Mouse (Mus musculus): ENCODE data around the gene Adcy5. TPM values are rescaled to one million over a fixed set of nuclear protein-coding genes. Genes with fewer than 3 reads are reported as not detected.

Adcy5 gene
- polyA plus RNA-seq, 1 experiment from 2014 or later, result 1.8 TPM

GRCm38 (mm10) chr16:35113496-35113895, 41.2 kb upstream of the Adcy5 start:
- no peaks in the 10 kb centered on the region for H3K36me3 ChIP-seq (ENCODE audit: insufficient read depth)
- no peak for TF ChIP-seq CTCF (IDR thresholded peaks at IDR 0.05; ENCODE audit: low read depth)
- H3K27me3 ChIP-seq (ENCODE audit: insufficient read depth, low read length), result no peaks in the 10 kb centered on the region
- ATAC-seq (ENCODE audit: insufficient read depth), result no peak
- H3K4me1 ChIP-seq (ENCODE audit: insufficient read depth), result peaks cover 8% of the 10 kb centered on the region
- H3K9ac ChIP-seq, result no peak overlapping the region
- H3K9me3 ChIP-seq (ENCODE audit: low read depth, low read length), result no peaks in the 10 kb centered on the region
- DNase-seq, result no peak
- H3K4me3 ChIP-seq (ENCODE audit: low read depth, low read length), result no peak overlapping the region
- WGBS, result 80% methylated on average over 5 of the region's 5 CpGs
- H3K4me2 ChIP-seq, result no peak overlapping the region
- no peak overlapping the region for H3K27ac ChIP-seq (ENCODE audit: low read depth)

DNA sequence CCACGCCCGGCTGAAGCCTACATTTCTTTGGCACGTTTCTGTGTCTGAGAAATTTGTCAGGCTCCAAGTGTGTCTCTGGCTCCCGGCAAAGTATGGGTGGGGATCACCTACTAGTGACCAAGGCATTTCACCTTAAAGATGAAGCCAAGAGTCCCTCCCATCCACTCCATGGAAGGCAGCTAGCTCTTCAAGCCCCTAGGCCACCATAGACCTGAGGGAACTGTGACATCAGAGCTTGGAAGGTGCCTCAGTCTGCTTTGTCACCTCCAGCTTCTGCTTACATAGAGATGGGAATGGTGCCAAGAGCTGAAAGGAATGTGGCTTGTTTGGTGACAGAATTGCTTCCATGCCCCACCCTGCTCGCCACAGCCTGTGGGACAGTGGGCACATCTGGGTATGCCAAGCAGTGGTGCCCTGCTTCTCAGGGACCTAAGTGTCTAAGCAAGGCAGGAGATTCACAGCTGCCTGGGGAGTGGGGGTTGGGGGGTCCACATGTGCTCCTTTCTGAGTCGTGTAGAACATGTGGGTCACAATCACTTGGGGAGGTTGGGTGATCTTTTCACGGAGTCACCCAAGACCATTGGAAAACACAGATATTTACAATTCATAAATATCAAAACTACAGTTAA, 38.2 kb upstream of the Adcy5 start:
- Histone ChIP-seq H3K27me3 (ENCODE audit: insufficient read depth, low read length) (no peaks in the 10 kb centered on the region), H3K4me2 (no peak overlapping the region), H3K4me1 (ENCODE audit: insufficient read depth) (no peaks in the 10 kb centered on the region), H3K9me3 (ENCODE audit: low read depth, low read length) (no peaks in the 10 kb centered on the region), H3K9ac (no peak overlapping the region), H3K36me3 (ENCODE audit: insufficient read depth) (no peaks in the 10 kb centered on the region), H3K27ac (ENCODE audit: low read depth) (no peak overlapping the region), H3K4me3 (ENCODE audit: low read depth, low read length) (no peak overlapping the region)
- ATAC-seq (ENCODE audit: insufficient read depth) (peak; percentile 48), DNase-seq (peak; percentile 69)
- no peak for TF ChIP-seq CTCF (IDR thresholded peaks at IDR 0.05; ENCODE audit: low read depth)
- WGBS, result 66% methylated on average over 7 of the region's 7 CpGs

DNA sequence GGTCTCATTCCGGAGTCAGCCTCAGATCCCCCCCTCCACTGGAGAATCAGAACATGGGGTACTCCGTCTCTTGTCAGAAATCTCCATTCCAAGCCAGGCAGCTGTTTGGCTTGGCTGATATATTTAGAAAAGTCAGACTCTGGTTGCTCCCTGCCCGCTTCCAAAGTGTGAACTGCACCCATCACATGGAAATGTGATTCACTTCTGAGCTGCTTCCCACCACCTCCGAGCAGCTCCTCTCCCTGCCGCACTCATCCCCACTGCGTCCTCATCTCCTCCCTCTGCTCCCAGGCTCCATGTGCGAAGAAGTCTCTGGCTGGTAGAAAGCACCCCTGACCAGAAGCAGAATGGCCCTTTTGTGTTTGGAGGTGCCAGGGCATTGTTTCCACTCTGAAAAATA, 37.2 kb upstream of the Adcy5 start:
- no peaks in the 10 kb centered on the region for H3K4me1 ChIP-seq (ENCODE audit: insufficient read depth)
- ATAC-seq (ENCODE audit: insufficient read depth) (no peak), DNase-seq (no peak)
- no peaks in the 10 kb centered on the region for H3K36me3 ChIP-seq (ENCODE audit: insufficient read depth)
- H3K27me3 ChIP-seq (ENCODE audit: insufficient read depth, low read length), result no peaks in the 10 kb centered on the region
- no peak overlapping the region for H3K4me3 ChIP-seq (ENCODE audit: low read depth, low read length)
- H3K27ac ChIP-seq (ENCODE audit: low read depth), result no peak overlapping the region
- WGBS, result 49% methylated on average over 7 of the region's 7 CpGs
- TF ChIP-seq CTCF (IDR thresholded peaks at IDR 0.05; ENCODE audit: low read depth), result no peak
- H3K4me2 ChIP-seq, result no peak overlapping the region
- no peak overlapping the region for H3K9ac ChIP-seq
- no peaks in the 10 kb centered on the region for H3K9me3 ChIP-seq (ENCODE audit: low read depth, low read length)

DNA sequence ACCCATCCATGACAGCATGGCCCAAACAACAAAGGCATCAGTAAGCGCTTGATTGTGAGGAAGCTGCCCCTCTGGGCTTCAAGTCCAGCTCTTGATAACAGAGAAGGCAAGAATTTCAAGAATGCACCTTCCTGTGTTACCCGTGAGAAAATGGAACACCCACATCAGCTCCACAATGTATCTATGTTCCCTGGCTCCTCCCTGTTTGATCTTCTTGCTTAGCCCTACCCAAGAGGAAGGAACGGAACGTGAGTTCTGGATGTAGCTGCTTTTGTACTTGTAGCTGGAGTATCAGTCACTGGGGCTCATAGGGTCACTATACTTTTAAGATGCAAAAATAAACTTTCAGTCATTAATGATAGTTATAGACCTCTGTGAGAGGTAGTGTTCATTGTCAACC, 34.1 kb upstream of the Adcy5 start:
- Histone ChIP-seq H3K4me1 (ENCODE audit: insufficient read depth) (no peaks in the 10 kb centered on the region), H3K4me2 (no peak overlapping the region), H3K27me3 (ENCODE audit: insufficient read depth, low read length) (no peaks in the 10 kb centered on the region), H3K36me3 (ENCODE audit: insufficient read depth) (no peaks in the 10 kb centered on the region), H3K9ac (no peak overlapping the region), H3K27ac (ENCODE audit: low read depth) (no peak overlapping the region), H3K4me3 (ENCODE audit: low read depth, low read length) (no peak overlapping the region), H3K9me3 (ENCODE audit: low read depth, low read length) (no peaks in the 10 kb centered on the region)
- TF ChIP-seq CTCF (IDR thresholded peaks at IDR 0.05; ENCODE audit: low read depth), result no peak
- ATAC-seq (ENCODE audit: insufficient read depth) (no peak), DNase-seq (no peak)
- WGBS, result 48% methylated on average over 4 of the region's 4 CpGs

DNA sequence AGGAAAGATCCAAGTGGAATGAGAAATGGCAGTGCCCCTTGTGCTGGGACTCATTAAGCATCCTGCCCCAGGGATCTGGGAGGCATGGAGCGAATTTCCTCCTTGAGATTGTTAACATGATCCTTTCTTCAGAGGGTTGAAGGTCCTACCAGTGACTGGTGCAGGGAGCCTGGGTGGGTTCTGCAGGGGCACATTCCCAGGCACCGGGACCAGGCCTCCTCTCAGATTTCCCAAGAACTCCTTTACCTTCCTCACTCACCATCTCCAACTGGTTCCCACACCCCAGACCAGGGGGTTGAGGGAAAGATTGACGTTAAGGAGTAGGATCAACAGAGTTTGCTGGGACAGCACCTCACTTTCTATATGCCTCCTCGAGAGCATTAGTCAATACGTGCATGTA, 27.4 kb upstream of the Adcy5 start:
- H3K4me2 ChIP-seq, result no peak overlapping the region
- H3K9ac ChIP-seq, result no peak overlapping the region
- ATAC-seq (ENCODE audit: insufficient read depth), result no peak
- no peak for DNase-seq
- H3K27me3 ChIP-seq (ENCODE audit: insufficient read depth, low read length), result no peaks in the 10 kb centered on the region
- H3K36me3 ChIP-seq (ENCODE audit: insufficient read depth), result no peaks in the 10 kb centered on the region
- H3K4me3 ChIP-seq (ENCODE audit: low read depth, low read length), result no peak overlapping the region
- WGBS, result 84% methylated on average over 5 of the region's 5 CpGs
- no peaks in the 10 kb centered on the region for H3K9me3 ChIP-seq (ENCODE audit: low read depth, low read length)
- H3K27ac ChIP-seq (ENCODE audit: low read depth), result no peak overlapping the region
- H3K4me1 ChIP-seq (ENCODE audit: insufficient read depth), result no peaks in the 10 kb centered on the region
- no peak for TF ChIP-seq CTCF (IDR thresholded peaks at IDR 0.05; ENCODE audit: low read depth)

- ATAC-seq (ENCODE audit: insufficient read depth) (no peak), DNase-seq (no peak)
- Histone ChIP-seq H3K27ac (ENCODE audit: low read depth) (no peak overlapping the region), H3K9ac (no peak overlapping the region), H3K4me3 (ENCODE audit: low read depth, low read length) (no peak overlapping the region), H3K4me1 (ENCODE audit: insufficient read depth) (no peaks in the 10 kb centered on the region), H3K4me2 (no peak overlapping the region), H3K27me3 (ENCODE audit: insufficient read depth, low read length) (no peaks in the 10 kb centered on the region; the same call in 1 of the 2 replicates), H3K36me3 (ENCODE audit: insufficient read depth) (no peaks in the 10 kb centered on the region), H3K9me3 (ENCODE audit: low read depth, low read length) (no peaks in the 10 kb centered on the region)
- 57% methylated on average over 3 of the region's 3 CpGs for WGBS
- no peak for TF ChIP-seq CTCF (IDR thresholded peaks at IDR 0.05; ENCODE audit: low read depth)
Observed at GRCm38 (mm10) chr16:35130172-35130571, 24.5 kb upstream of the Adcy5 start.

- H3K9ac ChIP-seq, result no peak overlapping the region
- no peak for TF ChIP-seq CTCF (IDR thresholded peaks at IDR 0.05; ENCODE audit: low read depth)
- ATAC-seq (ENCODE audit: insufficient read depth) (no peak), DNase-seq (no peak)
- no peak overlapping the region for H3K4me3 ChIP-seq (ENCODE audit: low read depth, low read length)
- no peak overlapping the region for H3K4me2 ChIP-seq
- H3K36me3 ChIP-seq (ENCODE audit: insufficient read depth), result no peaks in the 10 kb centered on the region
- no peaks in the 10 kb centered on the region for H3K9me3 ChIP-seq (ENCODE audit: low read depth, low read length)
- H3K27me3 ChIP-seq (ENCODE audit: insufficient read depth, low read length), result no peaks in the 10 kb centered on the region; the same call in 1 of the 2 replicates
- WGBS, result 77% methylated on average over 6 of the region's 6 CpGs
- H3K4me1 ChIP-seq (ENCODE audit: insufficient read depth), result 0 out of 2 replicates have a peak, but pooled peaks cover 2% of the 10 kb centered on the region
- H3K27ac ChIP-seq (ENCODE audit: low read depth), result no peak overlapping the region
Observed at GRCm38 (mm10) chr16:35139416-35139815, 15.3 kb upstream of the Adcy5 start.
